Mouse (Mus musculus) E14TG2a.4 (cell line): Measurements from ENCODE around the gene Dnph1.
A peak's percentile ranks its signal among the peaks of the same experiment; 100 is the strongest.

ENCODE experiments used
- H3K27me3 ChIP-seq: 2 replicates; pipeline ENCODE4 v1.6.1; 2014; ENCODE audit warnings: low read length, control low read depth; ENCODE audit not compliant: insufficient read depth
- H3K36me3 ChIP-seq: 2 replicates; pipeline ENCODE4 v1.6.1; 2014; ENCODE audit warnings: low read length, control low read depth; ENCODE audit not compliant: insufficient read depth
- H3K4me1 ChIP-seq: replicated peaks from 2 replicates; pipeline ENCODE4 v1.6.1; 2014; ENCODE audit warnings: low read depth, low read length, control low read depth
- H3K4me3 ChIP-seq: replicated peaks from 2 replicates; pipeline ENCODE4 v1.5.1; 2014; ENCODE audit warnings: mild to moderate bottlenecking, low read length
- H3K9me3 ChIP-seq: 2 replicates; pipeline ENCODE4 v1.6.1; 2014; ENCODE audit warnings: low read length, control low read depth
- CTCF ChIP-seq: conservative IDR thresholded peaks from 2 replicates; pipeline ENCODE4 v1.5.1; 2014; ENCODE audit warnings: low read length
- NANOG ChIP-seq: IDR thresholded peaks from 2 replicates; pipeline ENCODE4 v1.6.1; 2014; ENCODE audit warnings: borderline replicate concordance, low read length, mixed read lengths
- POU5F1 ChIP-seq: IDR thresholded peaks from 2 replicates; pipeline ENCODE4 v1.6.1; 2014; ENCODE audit warnings: low read length, borderline replicate concordance

Dnph1 gene

GRCm38 (mm10) chr17:46460673-46461072, 35.8 kb upstream of the Dnph1 start:
- peak overlapping the region; percentile 76 for H3K4me3 ChIP-seq
- no peak for TF ChIP-seq NANOG
- no peak for TF ChIP-seq POU5F1
- TF ChIP-seq CTCF = no peak
- H3K27me3 ChIP-seq = peaks cover 94% of the 10 kb centered on the region
- peaks cover 56% of the 10 kb centered on the region for H3K4me1 ChIP-seq
- no peaks in the 10 kb centered on the region for H3K36me3 ChIP-seq
- no peaks in the 10 kb centered on the region for H3K9me3 ChIP-seq

GRCm38 (mm10) chr17:46461347-46461746, 35.2 kb upstream of the Dnph1 start:
- H3K4me3 ChIP-seq = peak overlapping the region; percentile 76
- TF ChIP-seq NANOG (no peak), POU5F1 (no peak), CTCF (no peak)

GRCm38 (mm10) chr17:46462226-46462625, 34.3 kb upstream of the Dnph1 start:
- no peak overlapping the region for H3K4me3 ChIP-seq
- no peaks in the 10 kb centered on the region for H3K9me3 ChIP-seq
- H3K4me1 ChIP-seq = peaks cover 52% of the 10 kb centered on the region
- no peaks in the 10 kb centered on the region for H3K36me3 ChIP-seq
- peaks cover 90% of the 10 kb centered on the region for H3K27me3 ChIP-seq
- TF ChIP-seq POU5F1 (no peak), CTCF (no peak), NANOG (no peak)

More at GRCm38 (mm10) chr17:46461347-46461746, 35.2 kb upstream of the Dnph1 start:
- no peaks in the 10 kb centered on the region for H3K9me3 ChIP-seq
- no peaks in the 10 kb centered on the region for H3K36me3 ChIP-seq
- peaks cover 91% of the 10 kb centered on the region for H3K27me3 ChIP-seq
- peaks cover 49% of the 10 kb centered on the region for H3K4me1 ChIP-seq

GRCm38 (mm10) chr17:46467830-46468229, 28.7 kb upstream of the Dnph1 start:
- peaks cover 61% of the 10 kb centered on the region for H3K27me3 ChIP-seq
- no peaks in the 10 kb centered on the region for H3K36me3 ChIP-seq
- TF ChIP-seq CTCF (no peak), POU5F1 (no peak), NANOG (no peak)
- H3K4me3 ChIP-seq = 0 out of 2 replicates have a peak overlapping the region, but pooled peaks have one; percentile 1
- peaks cover 34% of the 10 kb centered on the region for H3K4me1 ChIP-seq
- no peaks in the 10 kb centered on the region for H3K9me3 ChIP-seq

- Histone ChIP-seq H3K9me3 (no peaks in the 10 kb centered on the region), H3K4me1 (peaks cover 9% of the 10 kb centered on the region), H3K4me3 (no peak overlapping the region), H3K36me3 (no peaks in the 10 kb centered on the region), H3K27me3 (peaks cover 62% of the 10 kb centered on the region)
- TF ChIP-seq POU5F1 (no peak), CTCF (no peak), NANOG (no peak)
These were observed 19.9 kb upstream of the Dnph1 start for GRCm38 (mm10) chr17:46476601-46477000.

- Histone ChIP-seq H3K4me3 (no peak overlapping the region), H3K36me3 (no peaks in the 10 kb centered on the region), H3K27me3 (peaks cover 67% of the 10 kb centered on the region), H3K4me1 (peaks cover 9% of the 10 kb centered on the region), H3K9me3 (no peaks in the 10 kb centered on the region)
- TF ChIP-seq CTCF = no peak
- TF ChIP-seq POU5F1 = no peak
- no peak for TF ChIP-seq NANOG
These were observed 19.2 kb upstream of the Dnph1 start for GRCm38 (mm10) chr17:46477286-46477685.

GRCm38 (mm10) chr17:46483561-46484001, 12.9 kb upstream of the Dnph1 start:
- H3K27me3 ChIP-seq = peaks cover 77% of the 10 kb centered on the region
- H3K36me3 ChIP-seq = no peaks in the 10 kb centered on the region
- H3K4me1 ChIP-seq = peaks cover 36% of the 10 kb centered on the region
- TF ChIP-seq CTCF = no peak
- no peak for TF ChIP-seq NANOG
- TF ChIP-seq POU5F1 = no peak
- peak overlapping the region; percentile 74 for H3K4me3 ChIP-seq
- H3K9me3 ChIP-seq = no peaks in the 10 kb centered on the region

- Histone ChIP-seq H3K4me1 (peaks cover 36% of the 10 kb centered on the region), H3K9me3 (no peaks in the 10 kb centered on the region), H3K4me3 (peak overlapping the region; percentile 74), H3K27me3 (peaks cover 77% of the 10 kb centered on the region), H3K36me3 (no peaks in the 10 kb centered on the region)
- TF ChIP-seq CTCF = no peak
- no peak for TF ChIP-seq NANOG
- TF ChIP-seq POU5F1 = no peak
These were observed 12.5 kb upstream of the Dnph1 start for GRCm38 (mm10) chr17:46484021-46484431.

- Histone ChIP-seq H3K4me3 (peak overlapping the region; percentile 74; the same call in 1 of the 2 replicates), H3K9me3 (no peaks in the 10 kb centered on the region), H3K36me3 (no peaks in the 10 kb centered on the region), H3K4me1 (peaks cover 36% of the 10 kb centered on the region), H3K27me3 (peaks cover 77% of the 10 kb centered on the region)
- TF ChIP-seq POU5F1 (no peak), CTCF (no peak), NANOG (no peak)
These were observed 12.0 kb upstream of the Dnph1 start for GRCm38 (mm10) chr17:46484461-46484875.

- Histone ChIP-seq H3K9me3 (no peaks in the 10 kb centered on the region), H3K4me3 (peak overlapping the region; percentile 69), H3K27me3 (peaks cover 72% of the 10 kb centered on the region), H3K4me1 (peaks cover 26% of the 10 kb centered on the region), H3K36me3 (no peaks in the 10 kb centered on the region)
- TF ChIP-seq POU5F1 = no peak
These were observed 9.5 kb upstream of the Dnph1 start for GRCm38 (mm10) chr17:46486995-46487394.
